Mouse (Mus musculus) myocyte (in vitro differentiated cells): Measurements from ENCODE around the gene Epb41. TPM values are rescaled to one million over a fixed set of nuclear protein-coding genes. Genes with fewer than 3 reads are reported as not detected.

ENCODE experiments used
- H3K27me3 ChIP-seq: one replicate; pipeline ENCODE4 v1.6.1; 2011; ENCODE audit not compliant: control insufficient read depth, insufficient read depth, insufficient read length
- H3K36me3 ChIP-seq: one replicate; pipeline ENCODE4 v1.6.1; 2011; ENCODE audit not compliant: control insufficient read depth, insufficient read depth
- H3K4me2 ChIP-seq: one replicate; pipeline ENCODE4 v1.6.1; 2011; ENCODE audit warnings: low read depth, control low read depth
- H3K4me3 ChIP-seq: one replicate; pipeline ENCODE4 v1.5.1; 2011; ENCODE audit warnings: mild to moderate bottlenecking, control low read depth, moderate library complexity
- H3K79me2 ChIP-seq: one replicate; pipeline ENCODE4 v1.6.1; 2011; ENCODE audit not compliant: control insufficient read depth, insufficient read depth
- H3ac ChIP-seq: one replicate; pipeline ENCODE4 v1.6.1; 2011; ENCODE audit not compliant: control insufficient read depth, insufficient read length
- CEBPB ChIP-seq: IDR thresholded peaks from 2 replicates; pipeline ENCODE4 v1.6.1; 2011; ENCODE audit warnings: mild to moderate bottlenecking, moderate library complexity; ENCODE audit not compliant: poor library complexity, insufficient read depth, severe bottlenecking
- E2F4 ChIP-seq: IDR thresholded peaks from one replicate; pipeline ENCODE4 v1.6.1; 2011; ENCODE audit warnings: mild to moderate bottlenecking, control low read depth, moderate library complexity; ENCODE audit not compliant: insufficient read depth
- MAX ChIP-seq: IDR thresholded peaks from one replicate; pipeline ENCODE4 v1.6.1; 2011; ENCODE audit warnings: low read depth, mild to moderate bottlenecking, control low read depth
- MYOD1 ChIP-seq, 3 experiments: IDR thresholded peaks; one replicate each; pipeline ENCODE4 v1.6.1; 2011; ENCODE audit warnings: control low read depth in 2 of 3, low read depth in 2 of 3, mild to moderate bottlenecking in 2 of 3, moderate library complexity in 1 of 3; ENCODE audit not compliant: insufficient read length in 2 of 3, control insufficient read depth in 1 of 3
- MYOG ChIP-seq, 3 experiments: IDR thresholded peaks; one replicate each; pipeline ENCODE4 v1.6.1; 2011; ENCODE audit warnings: control low read depth in 2 of 3, low read depth in 2 of 3, mild to moderate bottlenecking in 2 of 3; ENCODE audit not compliant: insufficient read length in 2 of 3, control insufficient read depth in 1 of 3, insufficient read depth in 1 of 3
- POLR2A ChIP-seq: IDR thresholded peaks from one replicate; pipeline ENCODE4 v1.6.1; 2011; ENCODE audit warnings: low read depth, mild to moderate bottlenecking, control low read depth, moderate library complexity; ENCODE audit not compliant: insufficient read length
- POLR2AphosphoS2 ChIP-seq: IDR thresholded peaks from one replicate; pipeline ENCODE4 v1.6.1; 2011; ENCODE audit warnings: low read depth, control low read depth; ENCODE audit not compliant: insufficient read length
- REST ChIP-seq: IDR thresholded peaks from one replicate; pipeline ENCODE4 v1.6.1; 2011; ENCODE audit warnings: mild to moderate bottlenecking, control low read depth, moderate library complexity; ENCODE audit not compliant: insufficient read depth, insufficient read length
- SRF ChIP-seq: IDR thresholded peaks from one replicate; pipeline ENCODE4 v1.6.1; 2011; ENCODE audit warnings: low read depth; ENCODE audit not compliant: control insufficient read depth, insufficient read length
- TCF12 ChIP-seq: IDR thresholded peaks from one replicate; pipeline ENCODE4 v1.6.1; 2011; ENCODE audit warnings: mild to moderate bottlenecking, control low read depth; ENCODE audit not compliant: poor library complexity, insufficient read depth, severe bottlenecking
- TCF3 ChIP-seq: IDR thresholded peaks from one replicate; pipeline ENCODE4 v1.6.1; 2011; ENCODE audit warnings: low read depth, control low read depth; ENCODE audit not compliant: insufficient read length
- USF1 ChIP-seq: IDR thresholded peaks from one replicate; pipeline ENCODE4 v1.6.1; 2011; ENCODE audit warnings: low read depth, mild to moderate bottlenecking, control low read depth, moderate library complexity
- polyA plus RNA-seq: library from polyadenylated mRNA; unstranded; fragments of >200 nt; fragmentation: generic; extraction: Trizol; gene quantifications from one replicate; pipeline ENCODE4 v1.2.1, GENCODE M21; 2012; ENCODE audit warnings: missing spikeins

The Epb41 gene
- polyA plus RNA-seq, 1 experiment: 4.8 TPM

GRCm38 (mm10) chr4:131898503-131899179 is 176.5 kb downstream of the Epb41 start:
- Histone ChIP-seq H3K4me2 (no peak overlapping the region), H3K79me2 (no peaks in the 10 kb centered on the region), H3K4me3 (no peak overlapping the region), H3K36me3 (peaks cover 28% of the 10 kb centered on the region), H3K27me3 (no peaks in the 10 kb centered on the region), H3ac (no peak overlapping the region)
- TF ChIP-seq POLR2A (no peak), MYOD1 (IDR thresholded peaks at IDR 0.05; ENCODE audit: control insufficient read depth in 1 of 3, insufficient read length in 2 of 3, low read depth in 2 of 3) (no peak), CEBPB (no peak), TCF12 (no peak), REST (no peak), MYOG (IDR thresholded peaks at IDR 0.05; ENCODE audit: control insufficient read depth in 1 of 3, insufficient read depth in 1 of 3, insufficient read length in 2 of 3, low read depth in 2 of 3) (no peak), SRF (no peak), E2F4 (no peak), POLR2AphosphoS2 (no peak)

GRCm38 (mm10) chr4:131897787-131898186 is 177.3 kb downstream of the Epb41 start:
- Histone ChIP-seq H3K79me2 (no peaks in the 10 kb centered on the region), H3K36me3 (peaks cover 32% of the 10 kb centered on the region), H3K4me2 (no peak overlapping the region), H3K27me3 (no peaks in the 10 kb centered on the region), H3K4me3 (no peak overlapping the region), H3ac (no peak overlapping the region)
- TF ChIP-seq SRF: no peak

- Histone ChIP-seq H3K4me2 (no peak overlapping the region), H3ac (no peak overlapping the region), H3K27me3 (no peaks in the 10 kb centered on the region), H3K79me2 (no peaks in the 10 kb centered on the region), H3K4me3 (no peak overlapping the region), H3K36me3 (peaks cover 38% of the 10 kb centered on the region)
- no peak for TF ChIP-seq USF1
- no peak for TF ChIP-seq MYOD1 (IDR thresholded peaks at IDR 0.05; ENCODE audit: control insufficient read depth in 1 of 3, insufficient read length in 2 of 3, low read depth in 2 of 3)
- no peak for TF ChIP-seq SRF
- no peak for TF ChIP-seq TCF12
- no peak for TF ChIP-seq POLR2A
- no peak for TF ChIP-seq REST
- TF ChIP-seq E2F4: no peak
- no peak for TF ChIP-seq TCF3
- no peak for TF ChIP-seq MYOG (IDR thresholded peaks at IDR 0.05; ENCODE audit: control insufficient read depth in 1 of 3, insufficient read depth in 1 of 3, insufficient read length in 2 of 3, low read depth in 2 of 3)
- TF ChIP-seq POLR2AphosphoS2: no peak
- TF ChIP-seq MAX: no peak
- TF ChIP-seq CEBPB: no peak
Measured at GRCm38 (mm10) chr4:131897109-131897508, 178.0 kb downstream of the Epb41 start.

- TF ChIP-seq CEBPB (no peak), MYOG (IDR thresholded peaks at IDR 0.05; ENCODE audit: control insufficient read depth in 1 of 3, insufficient read depth in 1 of 3, insufficient read length in 2 of 3, low read depth in 2 of 3) (no peak), SRF (no peak)
- no peak overlapping the region for H3K4me2 ChIP-seq
- peaks cover 50% of the 10 kb centered on the region for H3K36me3 ChIP-seq
- H3K79me2 ChIP-seq: peaks cover 54% of the 10 kb centered on the region
- no peak overlapping the region for H3K4me3 ChIP-seq
- H3K27me3 ChIP-seq: no peaks in the 10 kb centered on the region
- H3ac ChIP-seq: no peak overlapping the region
Measured at GRCm38 (mm10) chr4:131890692-131891091, 184.4 kb downstream of the Epb41 start.

- H3K36me3 ChIP-seq: peaks cover 43% of the 10 kb centered on the region
- TF ChIP-seq MAX: no peak
- no peak for TF ChIP-seq CEBPB
- TF ChIP-seq SRF: no peak
- no peak for TF ChIP-seq E2F4
- no peak for TF ChIP-seq USF1
- TF ChIP-seq POLR2A: no peak
- TF ChIP-seq MYOG (IDR thresholded peaks at IDR 0.05; ENCODE audit: control insufficient read depth in 1 of 3, insufficient read depth in 1 of 3, insufficient read length in 2 of 3, low read depth in 2 of 3): no peak
- TF ChIP-seq POLR2AphosphoS2: no peak
- no peak for TF ChIP-seq REST
- no peak for TF ChIP-seq TCF12
- no peak for TF ChIP-seq MYOD1 (IDR thresholded peaks at IDR 0.05; ENCODE audit: control insufficient read depth in 1 of 3, insufficient read length in 2 of 3, low read depth in 2 of 3)
- no peak for TF ChIP-seq TCF3
- H3K27me3 ChIP-seq: no peaks in the 10 kb centered on the region
- no peak overlapping the region for H3K4me3 ChIP-seq
- H3K4me2 ChIP-seq: no peak overlapping the region
- H3K79me2 ChIP-seq: peaks cover 76% of the 10 kb centered on the region
- H3ac ChIP-seq: no peak overlapping the region
Measured at GRCm38 (mm10) chr4:131888564-131888963, 186.6 kb downstream of the Epb41 start.
